Mouse (Mus musculus): Measurements from ENCODE around the gene Taar4.

Gene Taar4

DNA sequence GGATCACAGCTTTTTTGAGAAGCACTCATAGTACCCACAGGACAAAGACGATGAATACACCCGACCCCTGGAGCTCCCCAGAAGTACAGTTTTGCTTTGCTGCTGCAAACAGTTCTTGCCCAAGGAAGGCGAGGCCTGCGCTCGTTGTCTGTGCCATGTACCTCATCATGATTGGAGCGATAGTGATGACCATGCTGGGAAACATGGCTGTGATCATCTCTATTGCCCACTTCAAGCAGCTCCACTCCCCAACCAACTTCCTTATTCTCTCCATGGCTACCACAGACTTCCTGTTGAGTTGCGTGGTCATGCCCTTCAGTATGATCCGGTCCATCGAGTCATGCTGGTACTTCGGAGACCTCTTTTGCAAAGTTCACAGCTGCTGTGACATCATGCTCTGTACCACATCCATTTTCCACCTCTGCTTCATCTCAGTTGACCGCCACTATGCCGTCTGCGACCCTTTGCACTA is at the start of gene Taar4:
Gene Taar4, plus strand, starts transcription at position 51 of the 472 bp plus-strand sequence.
- no peak for DNase-seq (ENCODE audit: low read depth)

DNA sequence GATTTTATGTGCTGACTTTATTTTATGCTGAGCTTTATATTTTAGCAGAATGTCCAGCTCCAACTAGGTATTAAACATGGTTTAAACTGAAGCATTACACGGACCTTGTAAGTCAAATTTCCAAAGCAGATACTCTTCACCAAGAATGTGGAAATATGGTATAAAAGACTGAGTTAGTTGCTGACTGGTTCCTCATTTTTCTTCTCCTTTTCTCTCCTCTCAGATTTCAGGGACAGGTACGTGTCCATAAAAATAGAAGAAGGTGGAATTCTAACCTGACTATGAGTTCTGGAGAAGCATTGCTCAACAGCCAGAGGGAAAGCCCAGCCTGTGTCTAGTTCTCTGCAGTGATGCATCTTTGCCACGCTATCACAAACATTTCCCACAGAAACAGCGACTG is 40.2 kb upstream of the Taar4 start, which contains the start of gene Taar1:
Gene Taar1, plus strand, starts transcription at position 301 of the 400 bp plus-strand sequence.
- no peak for DNase-seq (ENCODE audit: low read depth)

DNA sequence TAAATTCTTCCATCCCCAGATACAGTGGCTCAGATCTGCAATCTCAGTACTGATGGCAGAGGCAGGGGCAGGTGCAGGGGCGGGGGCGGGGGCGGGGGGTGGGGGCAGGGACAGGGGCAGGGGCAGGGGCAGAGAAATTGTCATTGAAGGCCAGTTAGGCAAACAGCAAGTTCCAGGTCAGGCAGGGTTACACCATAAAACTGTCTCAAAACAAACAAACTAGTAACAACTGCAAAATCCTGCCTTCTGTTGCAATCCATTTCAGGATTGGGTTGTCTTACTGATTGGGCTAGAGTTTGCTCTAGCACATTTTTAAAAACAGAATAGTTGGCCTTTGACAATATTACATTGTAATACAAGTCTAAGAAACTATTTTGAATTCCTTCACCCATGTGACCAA is 37.8 kb upstream of the Taar4 start:
- no peak for DNase-seq (ENCODE audit: low read depth)

DNA sequence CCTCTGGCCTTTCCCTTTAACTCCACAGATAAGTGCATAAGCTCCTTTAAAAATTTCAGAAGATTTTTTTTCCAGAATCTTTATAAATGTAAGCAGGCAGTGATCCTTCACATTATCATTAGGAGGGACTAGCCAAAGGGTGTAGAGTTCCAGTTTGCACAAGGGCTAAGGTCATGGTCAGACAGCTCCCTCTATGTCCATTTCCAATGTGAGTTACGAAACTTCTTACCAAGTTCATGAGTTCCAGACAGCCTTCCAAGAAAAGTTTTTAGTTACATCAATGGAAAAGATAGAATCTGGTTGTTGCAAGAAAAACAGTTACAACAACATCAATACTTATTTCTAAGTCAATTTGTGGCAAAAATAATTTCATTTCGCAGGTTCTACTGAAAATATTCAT is 36.4 kb upstream of the Taar4 start:
- DNase-seq (ENCODE audit: low read depth): no peak

DNA sequence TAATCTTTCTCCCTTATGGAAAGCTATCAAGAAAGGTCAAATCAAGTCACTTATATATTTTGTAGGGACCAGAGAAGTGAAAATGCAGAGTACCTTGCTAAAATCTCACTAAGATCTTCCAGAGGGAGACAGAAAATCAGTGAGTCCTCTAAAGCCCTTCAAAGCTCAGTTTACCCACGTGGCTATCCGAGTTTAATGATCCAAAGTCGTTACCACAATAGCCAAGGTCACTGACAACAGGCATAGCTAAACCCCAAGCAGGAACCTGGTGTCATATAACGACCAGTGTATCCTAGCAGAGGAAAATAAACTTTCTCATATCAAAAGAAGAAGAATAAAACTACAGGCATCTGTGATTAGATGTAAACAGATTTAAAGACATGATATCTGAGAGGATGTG is 22.7 kb upstream of the Taar4 start:
- DNase-seq (ENCODE audit: low read depth): no peak

DNA sequence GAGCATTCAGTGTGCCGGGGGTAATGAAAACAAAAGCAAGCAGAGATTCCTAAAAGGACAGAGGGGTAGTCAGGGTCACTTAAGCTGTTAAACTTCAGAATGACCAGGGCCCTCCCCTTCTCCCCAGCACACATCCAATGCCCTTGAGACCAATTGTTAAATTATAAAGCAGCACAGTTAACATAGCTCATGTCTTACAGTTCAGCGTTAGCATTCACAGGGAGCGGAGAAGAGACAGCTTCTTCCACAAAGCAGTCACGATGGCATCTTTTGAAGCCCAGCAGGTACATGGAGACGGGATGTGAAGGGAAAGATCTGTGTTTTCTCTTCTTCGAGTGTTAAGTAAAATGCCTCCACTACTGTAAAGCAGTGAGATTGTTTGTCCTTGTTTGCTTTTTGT is 22.0 kb upstream of the Taar4 start, which contains the start of gene Taar2:
Gene Taar2, plus strand, starts transcription at position 261 of the 400 bp plus-strand sequence.
- no peak for DNase-seq (ENCODE audit: low read depth)

DNA sequence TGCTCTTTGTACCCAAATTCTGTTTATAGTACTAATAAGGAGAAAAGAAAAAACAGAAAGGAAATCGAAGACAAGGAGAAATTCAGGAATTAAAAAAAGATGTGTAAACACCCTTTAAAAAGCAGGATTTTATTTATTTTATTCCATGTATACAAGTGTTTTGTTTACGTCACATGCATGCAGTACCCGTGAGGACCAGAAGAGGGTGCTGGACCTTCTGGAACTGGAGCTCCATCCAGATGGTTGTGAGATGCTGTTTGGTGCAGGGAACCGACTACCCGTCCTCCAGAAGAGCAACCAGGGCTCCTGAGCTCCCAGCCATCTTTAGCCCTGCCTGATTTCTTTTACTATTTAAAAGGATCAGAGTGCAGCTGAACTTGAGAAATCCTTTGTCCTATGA is 17.8 kb upstream of the Taar4 start:
- DNase-seq (ENCODE audit: low read depth): peak; percentile 30

DNA sequence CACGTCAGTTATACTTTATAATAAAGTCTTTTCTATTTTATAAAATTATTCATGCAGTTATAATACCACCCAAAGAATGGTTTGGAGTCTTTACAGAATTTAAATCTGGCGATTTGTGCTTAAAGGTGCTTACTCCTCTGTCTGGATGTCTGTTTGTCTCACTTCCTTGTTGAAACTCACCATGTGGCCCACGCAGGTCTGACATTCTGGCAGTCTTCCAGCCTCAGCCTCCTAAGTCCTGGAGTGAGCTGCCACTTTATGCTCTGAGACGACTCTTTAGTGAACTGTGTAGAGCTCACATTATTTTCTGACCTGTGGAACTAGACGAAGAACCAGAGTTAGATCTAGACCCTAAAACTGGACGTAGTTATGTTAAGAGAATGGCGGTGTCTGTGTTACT is 12.3 kb upstream of the Taar4 start:
- no peak for DNase-seq (ENCODE audit: low read depth)

DNA sequence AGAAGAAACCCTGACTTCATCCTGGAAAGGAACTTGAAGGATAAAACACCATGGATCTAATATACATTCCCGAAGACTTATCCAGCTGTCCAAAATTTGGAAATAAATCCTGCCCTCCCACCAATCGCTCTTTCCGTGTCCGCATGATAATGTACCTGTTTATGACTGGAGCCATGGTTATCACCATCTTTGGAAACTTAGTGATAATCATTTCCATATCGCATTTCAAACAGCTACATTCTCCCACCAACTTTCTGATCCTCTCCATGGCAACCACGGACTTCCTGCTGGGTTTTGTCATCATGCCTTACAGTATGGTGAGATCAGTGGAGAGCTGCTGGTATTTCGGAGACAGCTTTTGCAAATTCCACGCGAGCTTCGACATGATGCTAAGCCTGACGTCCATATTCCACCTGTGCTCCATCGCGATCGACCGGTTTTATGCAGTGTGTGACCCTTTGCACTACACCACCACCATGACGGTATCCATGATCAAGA is 10.7 kb upstream of the Taar4 start, which contains the start of gene Taar3:
Gene Taar3, plus strand, starts transcription at position 51 of the 498 bp plus-strand sequence.
- DNase-seq (ENCODE audit: low read depth): no peak

DNA sequence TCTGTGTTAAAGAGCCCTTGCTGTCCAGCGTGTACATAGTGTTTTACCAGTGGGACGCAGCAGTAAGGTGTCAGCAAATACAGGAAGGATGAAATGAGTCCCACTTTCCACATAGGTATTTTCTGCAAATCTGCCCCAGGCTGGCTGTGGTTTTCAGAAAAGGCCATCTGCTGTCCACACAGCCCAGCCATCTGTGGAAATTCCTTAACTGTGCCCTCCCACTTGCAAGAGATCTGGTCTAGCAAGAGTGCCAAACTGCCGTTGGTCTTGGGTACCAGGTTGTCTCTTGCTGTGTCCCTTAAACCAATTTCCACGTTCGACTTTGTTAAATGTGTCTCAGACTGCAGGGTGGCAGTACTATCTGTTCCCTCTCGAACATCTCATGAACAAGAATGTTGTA is 8.6 kb upstream of the Taar4 start:
- no peak for DNase-seq (ENCODE audit: low read depth)

DNA sequence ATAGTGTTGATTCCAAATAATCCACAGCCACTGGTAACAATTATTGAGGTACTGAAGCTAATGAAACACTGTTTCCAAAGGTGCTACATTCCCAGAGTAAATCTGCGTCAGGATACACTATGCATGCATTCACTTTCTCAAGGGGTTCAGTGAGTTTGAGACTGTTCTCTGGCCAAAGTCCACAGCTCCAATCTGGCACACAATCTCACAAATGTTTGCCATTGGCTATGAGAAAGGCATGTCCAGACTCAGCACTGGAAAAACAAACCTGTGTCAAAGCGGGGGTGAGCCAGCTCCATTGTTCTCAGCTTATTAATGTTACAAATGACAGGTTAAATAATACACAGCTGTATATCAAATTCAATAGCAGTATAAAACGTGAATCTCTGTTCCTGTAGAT is 1.2 kb upstream of the Taar4 start:
- no peak for DNase-seq (ENCODE audit: low read depth)

DNA sequence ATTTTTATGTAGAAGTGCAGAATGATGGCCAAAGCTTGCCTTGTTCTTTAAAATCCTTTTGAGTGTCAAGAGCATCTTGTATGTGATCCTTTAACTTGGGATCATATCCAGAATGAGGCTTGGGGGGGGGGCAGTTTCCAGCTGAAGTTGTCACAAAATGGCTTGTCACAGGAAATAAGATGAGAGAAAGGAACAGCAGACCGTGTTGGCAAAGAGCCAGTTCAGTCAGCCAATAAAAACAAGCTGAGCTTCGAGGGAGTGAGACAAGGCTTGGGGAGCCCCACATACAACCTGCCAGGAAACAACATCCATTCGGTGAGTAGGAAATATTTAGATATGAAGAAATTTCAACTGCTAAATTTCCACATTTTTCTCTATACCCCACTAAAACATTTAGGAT is 3.1 kb downstream of the Taar4 start:
- DNase-seq (ENCODE audit: low read depth): no peak

DNA sequence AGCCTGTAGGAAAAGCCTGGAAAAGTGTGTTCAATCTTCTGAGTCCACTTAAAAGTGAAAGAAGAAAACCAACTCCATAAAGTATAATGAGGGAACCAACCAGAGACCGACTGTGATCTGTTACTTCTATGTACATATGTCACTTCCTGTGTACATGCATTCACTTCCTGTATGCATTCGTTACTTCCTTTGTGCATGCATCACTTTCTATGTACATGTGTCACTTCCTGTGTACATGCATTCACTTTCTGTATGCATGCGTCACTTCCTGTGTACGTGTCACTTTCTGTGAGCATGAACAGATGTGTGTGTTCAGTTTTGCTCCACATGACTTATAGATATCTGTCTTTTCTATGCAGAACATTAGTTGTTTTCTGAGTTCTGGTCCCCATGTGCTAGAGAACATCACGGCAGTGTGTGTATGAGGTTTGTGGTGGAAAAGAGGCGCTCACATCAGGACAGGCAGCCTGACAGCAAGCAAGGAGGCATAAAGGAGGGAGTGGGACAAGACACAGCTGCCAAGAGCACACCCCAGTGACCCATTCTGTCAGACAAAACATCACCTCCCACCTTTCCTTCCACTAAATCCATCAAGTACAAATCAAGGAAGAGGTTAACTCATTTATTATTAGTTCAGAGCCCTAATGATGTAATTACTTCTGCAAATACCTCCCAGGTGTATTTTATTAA is 4.8 kb downstream of the Taar4 start:
- no peak for DNase-seq (ENCODE audit: low read depth)

DNA sequence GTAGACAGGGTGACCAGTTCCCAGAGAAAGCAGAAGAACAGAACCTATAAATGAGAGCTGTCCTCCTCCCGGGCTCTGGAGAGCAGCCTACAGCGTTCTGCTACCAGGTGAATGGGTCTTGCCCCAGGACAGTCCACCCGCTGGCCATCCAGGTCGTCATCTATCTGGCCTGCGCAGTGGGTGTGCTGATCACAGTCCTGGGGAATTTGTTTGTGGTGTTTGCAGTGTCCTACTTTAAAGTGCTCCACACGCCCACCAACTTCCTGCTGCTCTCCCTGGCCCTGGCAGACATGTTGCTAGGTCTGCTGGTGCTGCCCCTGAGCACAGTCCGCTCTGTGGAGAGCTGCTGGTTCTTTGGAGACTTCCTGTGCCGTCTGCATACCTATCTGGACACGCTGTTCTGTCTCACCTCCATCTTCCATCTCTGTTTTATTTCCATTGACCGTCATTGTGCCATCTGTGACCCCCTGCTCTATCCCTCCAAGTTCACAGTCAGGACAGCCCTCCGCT is 10.4 kb downstream of the Taar4 start, which contains the start of gene Taar5:
Gene Taar5, plus strand, starts transcription at position 51 of the 510 bp plus-strand sequence.
- no peak for DNase-seq (ENCODE audit: low read depth)

DNA sequence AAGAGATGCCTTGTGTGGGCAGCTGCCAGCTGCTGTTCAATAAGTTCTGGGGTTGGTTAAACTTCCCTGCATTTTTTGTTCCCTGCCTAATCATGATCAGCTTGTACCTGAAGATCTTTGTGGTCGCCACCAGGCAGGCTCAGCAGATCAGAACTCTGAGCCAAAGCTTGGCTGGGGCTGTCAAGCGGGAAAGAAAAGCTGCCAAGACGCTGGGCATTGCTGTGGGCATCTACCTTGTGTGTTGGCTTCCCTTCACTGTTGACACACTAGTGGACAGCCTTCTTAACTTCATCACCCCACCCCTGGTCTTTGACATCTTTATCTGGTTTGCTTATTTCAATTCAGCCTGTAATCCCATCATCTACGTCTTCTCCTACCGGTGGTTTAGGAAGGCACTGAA is 11.0 kb downstream of the Taar4 start:
- no peak for DNase-seq (ENCODE audit: low read depth)

DNA sequence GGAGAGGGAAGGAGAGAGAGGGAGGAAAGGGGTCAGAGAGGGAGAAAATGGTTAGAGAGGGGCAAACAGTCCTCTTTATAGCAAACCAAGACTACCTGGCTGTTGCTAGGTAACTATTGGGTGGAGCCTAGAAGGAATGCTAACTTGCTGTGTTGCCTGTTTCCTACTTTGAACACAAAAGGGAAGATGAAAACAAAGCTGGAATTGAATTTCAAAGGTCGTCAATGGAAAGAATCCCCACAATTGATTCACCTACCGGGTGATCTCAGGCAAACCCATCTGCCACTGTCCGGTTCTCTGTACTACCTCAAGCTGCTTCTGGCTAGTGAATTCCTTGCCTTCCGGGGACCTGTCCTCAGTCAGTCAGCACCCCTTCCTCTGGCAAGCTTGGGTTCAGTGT is 17.7 kb downstream of the Taar4 start:
- DNase-seq (ENCODE audit: low read depth): no peak

DNA sequence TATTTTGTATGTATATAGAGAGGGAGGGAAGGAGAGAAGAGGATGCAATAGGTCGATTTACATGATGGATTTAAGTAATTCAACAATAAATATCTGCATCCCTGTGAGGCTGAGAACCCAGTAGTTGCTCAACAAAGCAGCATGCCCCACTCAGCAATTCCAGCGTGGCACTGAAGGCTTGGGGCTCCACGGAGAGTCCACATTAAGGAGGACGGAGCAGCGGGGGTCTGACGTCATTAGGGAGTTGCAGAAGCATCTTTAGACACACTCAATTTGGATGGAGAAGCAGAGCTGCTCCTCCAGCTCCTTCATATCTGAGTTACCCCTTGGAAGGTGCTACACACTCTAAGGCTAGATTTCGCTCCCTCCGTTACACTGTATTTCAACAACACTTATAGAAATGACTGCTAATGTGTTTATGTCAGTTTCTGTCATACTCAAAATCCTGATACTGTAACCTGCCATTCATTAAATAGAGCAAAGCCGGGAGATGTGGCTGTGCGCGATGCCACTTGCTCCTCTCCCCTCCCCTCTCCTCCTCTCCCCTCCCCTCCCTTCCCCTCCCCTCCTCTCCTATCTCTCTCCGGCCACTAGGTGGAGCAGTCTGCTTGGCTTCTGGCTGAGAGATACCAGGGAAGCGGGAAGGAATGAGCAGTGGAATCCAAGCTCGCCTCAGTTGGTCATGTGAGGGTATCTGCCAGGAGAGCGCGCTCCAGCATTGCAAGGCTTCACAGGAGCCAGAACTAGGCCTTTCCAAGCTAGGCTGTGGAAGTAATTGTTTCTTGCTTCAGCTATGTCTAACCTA is 18.8 kb downstream of the Taar4 start:
- peak; percentile 60 for DNase-seq (ENCODE audit: low read depth)

DNA sequence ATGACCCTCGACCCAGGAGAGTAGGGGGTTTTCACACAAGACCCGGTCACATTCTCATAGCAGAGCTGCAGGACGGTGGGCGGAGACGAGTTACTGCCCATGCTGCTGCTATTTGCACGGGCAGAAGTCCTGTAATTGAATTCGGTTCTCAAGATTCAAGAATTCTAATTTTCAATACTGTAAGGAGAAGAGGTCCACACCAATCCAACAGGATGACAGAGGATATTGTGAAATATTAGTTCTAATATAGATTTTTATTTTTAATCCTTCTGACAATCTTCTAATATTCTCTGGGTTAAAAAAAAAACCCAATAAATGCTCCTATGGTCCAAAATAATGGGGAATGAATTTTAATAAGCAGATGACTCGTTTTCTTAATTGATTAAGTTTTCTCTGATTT is 25.3 kb downstream of the Taar4 start, which contains the start of gene Taar6:
Gene Taar6, minus strand, starts transcription at position 101 of the 400 bp plus-strand sequence.
- DNase-seq (ENCODE audit: low read depth): no peak

DNA sequence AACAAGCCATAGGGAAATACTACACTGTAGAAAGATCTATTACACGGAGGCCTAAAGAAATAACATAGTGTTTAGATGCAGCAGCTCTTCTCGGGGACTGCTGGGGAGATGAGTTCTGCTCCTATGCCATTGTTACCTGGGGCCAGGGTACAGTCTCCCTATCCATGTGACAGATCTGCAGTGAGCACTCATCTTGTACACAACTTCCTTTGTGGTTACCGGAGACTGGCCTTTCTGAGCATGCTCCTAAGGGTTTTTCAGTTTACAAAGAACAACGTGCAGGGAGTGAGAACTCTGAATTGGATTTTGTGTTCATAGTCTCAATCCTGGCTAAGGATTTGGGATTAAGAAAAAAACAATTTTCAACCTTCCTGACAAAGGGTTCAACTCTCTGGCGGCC is 26.1 kb downstream of the Taar4 start:
- DNase-seq (ENCODE audit: low read depth): no peak

DNA sequence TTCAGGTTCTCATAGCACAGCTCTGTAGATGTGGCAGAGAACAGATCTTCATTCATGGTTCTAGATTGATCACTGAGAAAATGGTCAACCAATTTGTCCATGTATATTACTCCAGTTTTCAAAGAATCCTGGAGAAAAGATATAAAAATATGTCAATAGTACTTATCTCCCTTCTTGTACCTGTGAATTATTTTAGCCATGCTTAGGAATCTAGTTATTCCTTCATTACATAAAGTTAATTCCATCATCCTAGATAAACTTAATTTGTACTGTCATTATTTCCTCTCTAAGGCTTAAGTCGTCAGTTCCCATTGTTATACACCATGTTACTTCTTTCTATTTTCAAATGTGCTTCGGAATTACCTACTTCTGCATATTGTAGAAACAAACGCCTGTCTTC is 33.1 kb downstream of the Taar4 start, which contains the start of gene Taar7a:
Gene Taar7a, minus strand, starts transcription at position 101 of the 400 bp plus-strand sequence.
- no peak for DNase-seq (ENCODE audit: low read depth)

DNA sequence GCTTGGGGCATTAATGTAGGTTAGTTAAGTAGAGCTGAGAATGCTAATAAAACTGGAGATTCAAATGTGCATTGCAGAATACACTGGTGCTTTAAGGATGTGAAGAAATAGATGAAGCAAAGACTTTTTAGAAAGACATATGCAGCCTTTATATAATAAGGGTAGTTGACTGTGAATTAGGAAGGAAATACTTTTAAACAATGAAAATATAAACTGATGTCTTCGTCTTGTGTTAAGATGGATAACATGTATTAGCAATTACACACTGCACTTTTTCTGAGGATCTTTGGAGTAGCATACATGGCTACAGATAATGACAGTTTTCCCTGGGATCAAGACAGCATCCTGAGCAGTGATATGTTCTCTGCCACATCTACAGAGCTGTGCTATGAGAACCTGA is 39.3 kb downstream of the Taar4 start, which contains the start of gene Taar7b:
Gene Taar7b, plus strand, starts transcription at position 301 of the 400 bp plus-strand sequence.
- no peak for DNase-seq (ENCODE audit: low read depth)

DNA sequence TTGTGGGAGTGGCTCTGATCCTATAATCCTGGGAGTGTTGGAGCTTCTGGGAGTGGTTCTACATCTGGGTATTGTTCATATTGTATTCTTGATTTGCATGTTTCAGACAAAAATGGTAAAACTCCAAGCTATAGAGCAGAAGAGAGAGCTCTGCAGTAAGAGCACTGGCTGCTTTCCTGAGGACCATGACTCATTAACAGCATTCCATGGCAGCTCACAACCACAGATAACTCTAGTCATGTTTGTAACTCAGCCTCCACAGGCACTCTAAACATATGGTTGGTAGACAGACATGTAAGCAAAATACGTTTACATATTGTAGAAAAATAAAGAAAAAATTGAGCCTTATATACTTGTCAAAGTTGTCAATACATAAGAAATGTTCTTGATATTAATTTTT is 46.1 kb downstream of the Taar4 start:
- no peak for DNase-seq (ENCODE audit: low read depth)

All from c-Kit-positive CD71-positive TER-119-negative erythroid progenitor cells, embryonic 14.5 days (primary cell).